Mouse (Mus musculus) stomach, adult 2 months (tissue): ENCODE results near the gene Zfp180. TPM values are rescaled to one million over a fixed set of nuclear protein-coding genes. Genes with fewer than 3 reads are reported as not detected.

Source experiments
- polyA plus RNA-seq: library from polyadenylated mRNA; depleted of rRNA; stranded (reverse); fragments of >200 nt; gene quantifications from 2 replicates; pipeline ENCODE4 v1.2.3, GENCODE M21; 2012; rRNA removed

Zfp180 gene
- polyA plus RNA-seq: 2.7 and 3.3 TPM in 2 replicates

GRCm38 (mm10) chr7:24081634-24082431 is at the start of gene Zfp180:
Zfp180 (plus strand) TSS chr7:24081924.

GRCm38 (mm10) chr7:24052660-24053304 is 28.9 kb upstream of the Zfp180 start, which contains the start of gene Vmn1r183:
Vmn1r183 (plus strand) TSS chr7:24053254.

GRCm38 (mm10) chr7:24112156-24112856 is 30.6 kb downstream of the Zfp180 start, which contains the start of gene Zfp112:
Zfp112 (plus strand) TSS chr7:24112314.

GRCm38 (mm10) chr7:24133996-24134828 is 52.5 kb downstream of the Zfp180 start, which contains the start of gene Zfp235:
Zfp235 (plus strand) TSS chr7:24134169.

Other genes with a start within 250 kb of the Zfp180 start
- not detected in 2 replicates for gene Vmn1r176, start 244.6 kb upstream of the Zfp180 start, polyA plus RNA-seq
- gene Vmn1r177, start 215.5 kb upstream of the Zfp180 start, polyA plus RNA-seq: not detected in 2 replicates
- gene Vmn1r178, start 189.9 kb upstream of the Zfp180 start, polyA plus RNA-seq: not detected in 2 replicates
- not detected in 2 replicates for gene Vmn1r179, start 154.9 kb upstream of the Zfp180 start, polyA plus RNA-seq
- not detected in 2 replicates for gene Vmn1r180, start 131.3 kb upstream of the Zfp180 start, polyA plus RNA-seq
- not detected in 2 replicates for gene Vmn1r181, start 107.3 kb upstream of the Zfp180 start, polyA plus RNA-seq
- gene V1rd19, start 80.2 kb upstream of the Zfp180 start, polyA plus RNA-seq: not detected in 2 replicates
- gene Vmn1r183, start 28.7 kb upstream of the Zfp180 start, polyA plus RNA-seq: not detected in 2 replicates
- 0.28 and 0.58 TPM in 2 replicates for gene Zfp112, start 30.4 kb downstream of the Zfp180 start, polyA plus RNA-seq
- 2.1 and 3.2 TPM in 2 replicates for gene Zfp235, start 52.2 kb downstream of the Zfp180 start, polyA plus RNA-seq
- gene Zfp114, start 93.1 kb downstream of the Zfp180 start, polyA plus RNA-seq: 0.02 and 0.12 TPM in 2 replicates
- gene Zfp111, start 129.5 kb downstream of the Zfp180 start, polyA plus RNA-seq: 0.35 and 0.53 TPM in 2 replicates
- gene Zfp109, start 155.6 kb downstream of the Zfp180 start, polyA plus RNA-seq: 0.17 and 0.40 TPM in 2 replicates
- gene Zfp108, start 172.9 kb downstream of the Zfp180 start, polyA plus RNA-seq: 0.16 and 0.24 TPM in 2 replicates
- gene Zfp93, start 188.5 kb downstream of the Zfp180 start, polyA plus RNA-seq: 0.47 and 0.73 TPM in 2 replicates
- 0.96 and 1.8 TPM in 2 replicates for gene Zfp61, start 219.3 kb downstream of the Zfp180 start, polyA plus RNA-seq
- gene Zfp94, start 234.7 kb downstream of the Zfp180 start, polyA plus RNA-seq: 2.3 and 2.8 TPM in 2 replicates